Comparison of ENCODE assay signal across 8 mouse cellular contexts in genomic region chr4:135854630-135855029, GRCm38 (mm10). TPM values are rescaled to one million over a fixed set of nuclear protein-coding genes. Genes with fewer than 3 reads are reported as not detected.
DNase-seq lines count a peak whose midpoint lies in the region; ATAC-seq and TF ChIP-seq lines count a peak whose summit lies in the region.

No protein-coding gene starts in this region.

- peaks cover 15% of the 10 kb centered on the region for H3K4me1 ChIP-seq in kidney, postnatal 0 days (replicated peaks; ENCODE audit: insufficient read depth, low read length)
- peaks cover 8% of the 10 kb centered on the region for H3K4me1 ChIP-seq in forebrain, embryonic 11.5 days (replicated peaks; ENCODE audit: control insufficient read depth, insufficient read depth, low read length)
- H3K4me1 ChIP-seq in limb, embryonic 10.5 days, result peaks cover 31% of the 10 kb centered on the region
- H3K4me1 ChIP-seq in neural tube, embryonic 12.5 days, result peaks cover 37% of the 10 kb centered on the region

- H3K4me2 ChIP-seq in kidney, postnatal 0 days (ENCODE audit: low read length), result peak overlapping the region; percentile 86; the same call in 1 of the 2 replicates
- H3K4me2 ChIP-seq in forebrain, embryonic 11.5 days (ENCODE audit: low read depth, low read length, severe bottlenecking), result peak overlapping the region; percentile 89; the same call in 1 of the 2 replicates
- peak overlapping the region; percentile 78 for H3K4me2 ChIP-seq in neural tube, embryonic 12.5 days (replicated peaks)

- no peak for TF ChIP-seq CTCF in kidney, postnatal 0 days (IDR thresholded peaks at IDR 0.05; ENCODE audit: low read depth)

- H3K36me3 ChIP-seq in kidney, postnatal 0 days (ENCODE audit: insufficient read depth, low read length), result no peaks in the 10 kb centered on the region
- H3K36me3 ChIP-seq in forebrain, embryonic 11.5 days (ENCODE audit: control insufficient read depth, insufficient read depth, low read length), result no peaks in the 10 kb centered on the region; the same call in 1 of the 2 replicates
- H3K36me3 ChIP-seq in limb, embryonic 10.5 days, result peaks cover 12% of the 10 kb centered on the region
- no peaks in the 10 kb centered on the region for H3K36me3 ChIP-seq in neural tube, embryonic 12.5 days

- intact Hi-C loops in left cerebral cortex, postnatal 10 days (cut with DNase I), result no loop called here

- WGBS in kidney, postnatal 0 days, result 73% methylated on average over 11 of the region's 11 CpGs
- 73% methylated on average over 11 of the region's 11 CpGs for WGBS in forebrain, embryonic 11.5 days
- WGBS in limb, embryonic 10.5 days, result 82% methylated on average over 11 of the region's 11 CpGs
- 73% methylated on average over 11 of the region's 11 CpGs for WGBS in neural tube, embryonic 12.5 days

- H3K27me3 ChIP-seq in kidney, postnatal 0 days (ENCODE audit: insufficient read depth, low read length), result no peaks in the 10 kb centered on the region
- H3K27me3 ChIP-seq in forebrain, embryonic 11.5 days (ENCODE audit: control insufficient read depth, insufficient read depth, low read length), result no peaks in the 10 kb centered on the region
- H3K27me3 ChIP-seq in limb, embryonic 10.5 days (ENCODE audit: low read depth, poor library complexity, severe bottlenecking), result no peaks in the 10 kb centered on the region
- no peaks in the 10 kb centered on the region; the same call in 1 of the 2 replicates for H3K27me3 ChIP-seq in neural tube, embryonic 12.5 days (replicated peaks)

- peak overlapping the region; percentile 99; the same call in 1 of the 2 replicates for H3K27ac ChIP-seq in kidney, postnatal 0 days
- H3K27ac ChIP-seq in forebrain, embryonic 11.5 days (ENCODE audit: low read depth, low read length), result peak overlapping the region; percentile 97
- H3K27ac ChIP-seq in limb, embryonic 10.5 days, result peak overlapping the region; percentile 100
- H3K27ac ChIP-seq in neural tube, embryonic 12.5 days, result 0 out of 2 replicates have a peak overlapping the region, but pooled peaks have one; percentile 98

- H3K9ac ChIP-seq in kidney, postnatal 0 days (ENCODE audit: low read depth, low read length), result no peak overlapping the region
- peak overlapping the region; percentile 99; the same call in 1 of the 2 replicates for H3K9ac ChIP-seq in forebrain, embryonic 11.5 days (ENCODE audit: low read length)
- peak overlapping the region; percentile 97 for H3K9ac ChIP-seq in neural tube, embryonic 12.5 days

- peak overlapping the region; percentile 96; the same call in 1 of the 2 replicates for H3K4me3 ChIP-seq in kidney, postnatal 0 days (replicated peaks; ENCODE audit: low read depth, low read length)
- no peak overlapping the region for H3K4me3 ChIP-seq in forebrain, embryonic 11.5 days (ENCODE audit: low read depth, low read length)
- H3K4me3 ChIP-seq in limb, embryonic 10.5 days, result peak overlapping the region; percentile 93
- H3K4me3 ChIP-seq in neural tube, embryonic 12.5 days, result no peak overlapping the region

- no peak for DNase-seq in kidney, postnatal 0 days (ENCODE audit: low spot score)
- DNase-seq in kidney, adult 8-10 months, result no peak
- DNase-seq in forebrain, embryonic 11.5 days (ENCODE audit: low spot score), result no peak
- DNase-seq in limb, embryonic 10.5 days (ENCODE audit: low spot score), result peak; percentile 29
- DNase-seq in ovary, postnatal 14 days (ENCODE audit: low spot score), result no peak
- DNase-seq in left cerebral cortex, postnatal 10 days (ENCODE audit: extremely low spot score in 1 of 2, low spot score in 2 of 2), result no peak
- no peak for DNase-seq in adrenal gland, postnatal 10 days

- H3K9me3 ChIP-seq in kidney, postnatal 0 days (replicated peaks; ENCODE audit: low read length), result no peaks in the 10 kb centered on the region
- H3K9me3 ChIP-seq in forebrain, embryonic 11.5 days (ENCODE audit: control insufficient read depth, low read length), result no peaks in the 10 kb centered on the region
- H3K9me3 ChIP-seq in limb, embryonic 10.5 days (replicated peaks), result no peaks in the 10 kb centered on the region
- H3K9me3 ChIP-seq in neural tube, embryonic 12.5 days, result no peaks in the 10 kb centered on the region

- no peak for ATAC-seq in kidney, postnatal 0 days (replicated peaks; ENCODE audit: low FRiP score, low read depth)
- ATAC-seq in forebrain, embryonic 11.5 days (replicated peaks; ENCODE audit: low FRiP score), result no peak
- ATAC-seq in neural tube, embryonic 12.5 days (ENCODE audit: low FRiP score, low read depth), result no peak

RNA-seq across cellular contexts. Expression of gene Srsf10, which starts 0.9 kb away (rescaled TPM):
- 192 and 194 TPM in 2 replicates for polyA plus RNA-seq in kidney, postnatal 0 days (2015; fragmentation: Nextera tagmentation; extraction: Ambion mirVana)
- 392 and 452 TPM in 2 replicates for polyA plus RNA-seq in forebrain, embryonic 11.5 days (2014; fragmentation: Nextera tagmentation; extraction: Ambion mirVana)
- polyA plus RNA-seq in limb, embryonic 10.5 days (2016; fragmentation: Nextera tagmentation; extraction: Ambion mirVana), result 328 and 383 TPM in 2 replicates
- polyA plus RNA-seq in neural tube, embryonic 12.5 days (2016; fragmentation: Nextera tagmentation; extraction: Ambion mirVana), result 279 and 303 TPM in 2 replicates
- 10 to 100 TPM; 70.1 to 74.8 TPM for total RNA-seq in left cerebral cortex, postnatal 10 days (2021)
- total RNA-seq in adrenal gland, postnatal 10 days (2021), result 100 to 1,000 TPM in 1 of 2 experiments, 10 to 100 TPM in 1; 94.0 to 117 TPM

RNA-seq across cellular contexts. Expression of gene Pnrc2, which starts 19.0 kb away (rescaled TPM):
- 190 and 194 TPM in 2 replicates for polyA plus RNA-seq in kidney, postnatal 0 days (2015; fragmentation: Nextera tagmentation; extraction: Ambion mirVana)
- 220 and 234 TPM in 2 replicates for polyA plus RNA-seq in forebrain, embryonic 11.5 days (2014; fragmentation: Nextera tagmentation; extraction: Ambion mirVana)
- 177 and 208 TPM in 2 replicates for polyA plus RNA-seq in limb, embryonic 10.5 days (2016; fragmentation: Nextera tagmentation; extraction: Ambion mirVana)
- 145 and 154 TPM in 2 replicates for polyA plus RNA-seq in neural tube, embryonic 12.5 days (2016; fragmentation: Nextera tagmentation; extraction: Ambion mirVana)
- total RNA-seq in left cerebral cortex, postnatal 10 days (2021), result 10 to 100 TPM; 47.1 to 47.9 TPM
- 100 to 1,000 TPM in 1 of 2 experiments, 10 to 100 TPM in 1; 98.7 to 149 TPM for total RNA-seq in adrenal gland, postnatal 10 days (2021)

RNA-seq across cellular contexts. Expression of gene Cnr2, which starts 40.6 kb away (rescaled TPM):
- polyA plus RNA-seq in kidney, postnatal 0 days (2015; fragmentation: Nextera tagmentation; extraction: Ambion mirVana), result 0.68 and 0.70 TPM in 2 replicates
- 0.13 and 0.17 TPM in 2 replicates for polyA plus RNA-seq in forebrain, embryonic 11.5 days (2014; fragmentation: Nextera tagmentation; extraction: Ambion mirVana)
- polyA plus RNA-seq in limb, embryonic 10.5 days (2016; fragmentation: Nextera tagmentation; extraction: Ambion mirVana), result 0.38 and 0.53 TPM in 2 replicates
- polyA plus RNA-seq in neural tube, embryonic 12.5 days (2016; fragmentation: Nextera tagmentation; extraction: Ambion mirVana), result 0.32 and 0.34 TPM in 2 replicates
- total RNA-seq in left cerebral cortex, postnatal 10 days (2021), result under 1 TPM in 1 of 2 experiments, not detected in 1; 0.11 TPM
- 1 to 10 TPM; 2.4 to 3.9 TPM for total RNA-seq in adrenal gland, postnatal 10 days (2021)

Comparison
In these comparisons a context has a peak if more than half of its experiments do, and no peak if none do; other contexts are left out.
1. H3K4me3 ChIP-seq: peak in kidney, postnatal 0 days (single experiment) and limb, embryonic 10.5 days (single experiment); none in forebrain, embryonic 11.5 days (single experiment) and neural tube, embryonic 12.5 days (single experiment).
2. Peak in every context shown above with its lines, with median percentiles within 50 percentile points of each other: H3K27ac ChIP-seq and H3K4me2 ChIP-seq.